Mouse (Mus musculus) testis, adult 2 months (tissue): Measurements from ENCODE around the gene Grin3b.

Experiments
- CTCF ChIP-seq: fragments of 200-500 bp; IDR thresholded peaks from 2 replicates; pipeline ENCODE4 v1.5.1; 2012; ENCODE audit warnings: low read depth, mild to moderate bottlenecking, inconsistent platforms, low read length, moderate library complexity; ENCODE audit not compliant: control insufficient read depth, insufficient read depth, insufficient replicate concordance
- POLR2A ChIP-seq: fragments of 200-500 bp; IDR thresholded peaks from 2 replicates; pipeline ENCODE4 v1.6.1; 2012; ENCODE audit warnings: low read depth, mild to moderate bottlenecking, inconsistent platforms, low read length, moderate library complexity; ENCODE audit not compliant: control insufficient read depth

DNA sequence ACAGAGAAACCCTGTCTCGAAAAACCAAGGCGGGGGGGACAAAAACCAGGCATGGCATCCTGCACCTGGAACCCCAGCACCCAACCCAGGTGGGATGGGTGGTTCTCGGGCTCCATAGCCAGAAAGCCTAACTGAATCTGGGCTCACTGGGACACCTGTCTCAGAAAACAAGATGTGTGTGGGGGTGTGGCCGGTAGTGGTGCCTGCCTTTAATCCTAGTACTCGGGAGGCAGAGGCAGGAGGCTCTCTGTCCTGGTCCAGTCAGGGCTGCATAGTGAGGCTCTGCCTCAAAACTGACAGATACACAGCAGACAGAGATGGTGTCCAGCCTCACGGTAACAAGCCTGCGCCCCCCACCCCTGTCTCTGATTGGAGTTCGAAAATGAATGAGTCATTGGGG is 52.3 kb downstream of the Grin3b start:
- TF ChIP-seq CTCF (no peak), POLR2A (no peak)
